Mouse (Mus musculus): Measurements from ENCODE around the gene Ddr2.
"Not testable (repeated sequence)": the region's sequence is repeated elsewhere in the genome, so short reads cannot be mapped to it uniquely, and the experiment has no call there.

The Ddr2 gene

DNA sequence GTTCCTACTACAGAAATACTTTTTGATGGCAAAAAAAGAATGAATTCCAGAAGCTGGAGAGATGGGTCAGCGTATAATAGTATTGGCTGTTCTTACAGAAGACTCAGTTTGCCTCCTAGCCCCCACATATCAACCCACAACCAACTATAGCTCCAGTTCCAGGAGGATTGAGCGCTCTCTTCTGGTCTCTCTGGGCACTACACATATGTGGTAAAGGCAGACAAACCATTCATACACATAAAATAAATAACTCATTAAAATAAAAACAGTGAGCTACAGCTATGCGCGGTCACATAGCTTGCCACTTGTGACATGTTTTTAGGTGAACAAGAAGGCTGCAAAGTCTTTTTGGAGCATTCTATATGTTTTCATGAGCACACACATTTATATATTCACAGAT is 71.2 kb downstream of the Ddr2 start:
- in situ Hi-C loops (cut with MseI, MboI): no loop called here

DNA sequence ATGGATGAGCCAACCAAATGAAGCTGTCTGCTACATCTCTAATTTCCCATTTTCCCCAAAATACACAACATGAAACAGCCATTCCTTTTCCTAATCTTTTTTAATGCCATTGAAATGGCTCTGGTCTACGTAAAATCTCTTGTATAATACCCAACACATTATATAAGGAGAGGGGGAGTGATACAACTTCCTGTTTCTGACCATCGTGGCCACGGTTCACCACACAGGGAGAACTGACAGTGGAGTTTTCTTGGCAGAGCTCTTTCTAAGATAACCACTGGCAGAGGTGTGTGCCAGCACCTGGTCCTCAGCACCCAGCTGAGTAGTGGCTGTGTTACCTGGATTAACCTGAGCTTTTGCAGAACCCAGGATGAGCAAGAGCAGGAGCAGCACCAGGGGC is 75.0 kb downstream of the Ddr2 start:
- in situ Hi-C loops (cut with MseI, MboI): no loop called here

DNA sequence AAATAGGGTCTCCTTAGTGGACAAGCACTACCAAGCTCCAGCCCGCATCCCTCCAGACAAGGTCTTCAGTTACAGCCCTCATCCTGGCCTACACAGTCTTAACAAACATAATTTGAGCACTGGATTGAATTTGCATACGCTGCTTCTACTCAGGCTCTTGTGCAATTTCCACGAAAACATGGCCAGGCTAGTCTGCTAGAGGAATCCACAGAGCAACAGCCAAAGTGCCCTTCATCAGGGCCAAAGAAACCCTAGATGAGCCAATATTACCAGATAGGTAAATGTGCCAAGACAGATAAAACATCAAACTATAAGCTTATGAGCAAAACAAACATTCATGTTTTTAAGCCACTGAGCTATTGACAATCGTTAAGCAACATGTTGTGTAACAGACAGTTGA is 75.6 kb downstream of the Ddr2 start:
- in situ Hi-C loops (cut with MseI, MboI): no loop called here

DNA sequence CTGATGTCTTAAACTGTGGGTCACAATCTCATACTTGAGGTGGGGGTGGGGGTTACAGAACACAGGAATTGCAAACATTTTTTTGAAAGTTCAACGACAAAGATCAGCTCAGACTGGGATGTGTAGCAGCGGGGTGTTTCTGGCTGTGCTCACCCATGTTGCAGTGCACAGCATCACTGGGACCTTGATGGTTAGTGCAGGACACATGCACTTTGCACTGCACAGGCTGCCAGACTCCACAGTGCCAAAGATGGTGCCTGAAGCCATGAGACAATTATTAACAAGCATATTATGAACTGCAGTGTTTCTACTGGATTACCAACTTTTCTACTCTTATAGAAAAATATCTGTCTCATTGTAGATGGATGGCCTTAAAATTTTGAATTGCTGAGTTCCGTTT is 78.9 kb downstream of the Ddr2 start:
- in situ Hi-C loops (cut with MseI, MboI): no loop called here

DNA sequence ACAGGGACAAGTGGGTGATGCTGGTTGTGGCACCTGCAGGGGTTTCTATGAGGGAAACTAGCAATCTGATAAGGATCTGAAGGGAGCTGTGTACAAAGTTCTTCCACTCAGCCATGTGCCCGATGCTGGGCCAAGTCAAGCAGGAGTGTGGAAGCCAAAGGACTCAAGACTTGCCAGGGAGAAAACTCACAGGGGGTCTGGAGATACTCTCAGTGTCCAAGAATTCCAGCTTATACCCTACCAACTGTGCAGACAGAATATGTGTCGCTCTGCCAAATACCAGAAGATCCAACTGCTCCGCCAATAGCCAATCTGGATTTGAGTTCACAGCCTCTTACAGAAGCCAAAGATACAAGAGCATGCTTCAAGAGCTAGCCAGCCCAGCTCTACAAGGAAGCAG is 95.8 kb downstream of the Ddr2 start:
- in situ Hi-C loops (cut with MseI, MboI): no loop called here

DNA sequence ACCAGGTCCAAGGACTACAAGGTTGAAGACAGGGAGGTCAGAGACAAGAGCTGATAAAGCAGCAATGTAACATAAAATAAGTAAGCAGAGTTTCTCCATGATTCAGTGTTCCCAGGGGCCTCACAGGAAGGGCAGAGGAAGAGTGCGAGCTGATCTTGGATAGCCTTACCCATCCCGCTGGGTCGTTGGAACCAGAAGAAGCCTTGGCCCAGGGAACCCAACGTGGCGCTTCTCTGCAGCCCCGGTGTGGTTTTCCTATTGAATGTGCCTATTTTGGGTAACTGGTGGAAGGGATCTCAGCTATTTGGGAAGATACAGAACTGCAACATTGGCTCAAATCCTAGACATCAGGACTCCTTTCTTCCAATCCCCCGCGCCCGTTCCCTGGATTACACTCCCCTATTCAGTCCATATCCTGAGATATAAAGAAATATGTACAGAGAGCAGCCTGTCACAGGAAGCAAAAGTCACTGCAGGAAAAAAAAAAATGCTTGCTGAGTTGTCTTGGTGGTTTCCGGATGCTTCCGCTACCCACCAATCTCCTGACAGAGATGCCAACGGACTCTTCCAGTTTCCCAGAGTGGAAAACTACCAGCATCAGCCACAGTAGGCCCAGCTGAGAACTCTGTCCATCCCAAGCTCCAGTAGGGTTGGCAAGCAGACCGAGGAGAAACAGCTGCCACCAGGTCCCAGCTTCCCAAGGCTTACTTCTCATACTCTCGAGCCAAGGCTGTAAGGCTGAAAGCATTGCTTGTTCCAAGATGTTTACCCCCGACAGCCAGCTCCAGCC is 99.7 kb downstream of the Ddr2 start:
- in situ Hi-C loops (cut with MseI, MboI): no loop called here

DNA sequence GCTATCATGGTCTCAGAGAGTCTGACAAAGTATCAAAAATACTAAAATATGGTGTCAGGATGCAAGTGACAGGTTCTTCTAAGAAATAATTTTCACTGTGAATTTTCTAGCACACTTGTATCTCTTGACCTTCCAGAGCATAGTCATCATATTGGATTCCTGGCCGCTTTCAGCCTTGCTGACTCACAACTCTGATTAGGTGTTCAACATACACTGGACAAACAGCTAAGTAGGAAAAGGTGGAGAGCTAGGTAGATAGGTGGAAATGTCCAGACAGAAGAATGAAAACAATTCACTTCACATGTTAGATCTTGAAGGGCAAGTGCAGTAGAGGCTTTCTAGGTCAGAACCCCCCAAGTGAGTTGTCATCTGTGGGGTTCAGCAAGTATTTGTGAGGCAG is 101.3 kb downstream of the Ddr2 start:
- in situ Hi-C loops (cut with MseI, MboI): no loop called here

DNA sequence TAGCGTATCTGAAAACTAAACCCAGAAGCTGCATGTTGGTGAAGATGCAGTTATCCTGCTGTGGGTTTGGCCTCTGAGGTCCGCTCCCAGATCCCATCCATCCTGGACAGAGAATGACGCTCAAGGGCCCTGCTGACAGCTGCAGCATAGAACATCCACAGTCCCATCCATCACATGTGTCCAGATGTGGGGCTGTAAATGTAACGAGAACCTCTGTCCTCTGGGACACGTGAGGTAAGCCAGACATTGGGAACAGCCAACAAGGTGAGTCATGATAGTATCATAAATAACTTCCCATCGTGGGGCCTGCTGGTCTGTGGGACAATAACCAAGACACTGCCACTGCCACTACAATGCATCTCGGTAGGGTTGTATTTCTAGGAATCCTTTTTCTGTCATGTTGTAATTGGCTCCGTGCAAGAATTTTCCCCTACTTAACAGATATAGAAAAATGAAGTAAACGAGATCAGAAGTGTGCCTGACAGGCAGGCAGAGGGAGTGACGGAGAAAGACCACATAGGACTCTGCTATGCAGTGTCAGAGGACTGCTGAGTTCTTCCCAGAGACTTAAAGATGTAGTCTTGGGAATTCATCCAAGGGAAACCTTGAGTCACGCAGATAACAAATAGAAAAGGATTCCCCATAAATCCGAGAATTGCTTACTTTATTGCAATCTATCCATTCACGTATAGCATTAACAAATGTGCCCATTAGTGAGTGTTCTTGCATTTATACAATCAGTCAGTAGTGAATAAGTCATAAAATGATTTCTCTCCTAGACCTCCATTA is 101.9 kb downstream of the Ddr2 start:
- in situ Hi-C loops (cut with MseI, MboI): no loop called here

DNA sequence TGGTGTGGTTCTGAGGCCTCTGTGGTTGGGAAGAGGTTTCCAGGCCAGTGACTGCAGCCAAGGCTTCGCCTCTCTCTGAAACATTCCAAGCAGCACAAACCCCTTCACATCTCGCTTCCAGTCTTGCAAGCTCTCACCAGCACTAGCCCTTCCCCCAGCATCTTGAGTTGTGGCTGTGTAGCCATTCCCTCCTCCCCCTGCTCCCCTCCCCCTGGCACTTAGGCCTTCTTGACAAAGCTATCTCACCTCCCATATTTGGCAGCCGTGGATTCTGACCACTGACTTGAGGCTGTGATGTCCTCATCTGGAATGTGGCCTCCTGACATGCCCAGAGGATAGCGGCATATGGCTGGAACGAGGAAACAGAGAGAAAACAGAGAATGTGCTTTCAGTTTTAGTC is 104.0 kb downstream of the Ddr2 start:
- in situ Hi-C loops (cut with MseI, MboI): no loop called here

DNA sequence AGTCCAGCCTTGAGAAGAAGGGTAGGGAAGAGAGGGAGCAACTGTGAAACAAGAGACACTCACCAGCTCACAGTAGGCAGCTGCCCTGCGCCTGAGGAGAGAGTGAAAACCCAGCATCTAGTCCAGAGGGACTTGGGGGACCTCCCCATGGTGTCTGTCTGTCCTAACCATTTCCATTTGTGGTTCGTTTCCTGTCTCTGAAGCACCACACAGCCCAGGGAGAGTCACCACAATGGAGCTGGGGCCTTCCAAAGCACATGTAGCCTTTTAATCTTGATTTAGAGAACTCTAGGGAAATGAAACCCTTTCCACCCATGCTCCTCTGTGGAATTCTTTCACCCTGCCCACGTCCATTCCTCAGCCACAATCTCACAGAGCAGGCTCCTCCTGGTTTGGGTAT is 105.3 kb downstream of the Ddr2 start:
- in situ Hi-C loops (cut with MseI, MboI): no loop called here

DNA sequence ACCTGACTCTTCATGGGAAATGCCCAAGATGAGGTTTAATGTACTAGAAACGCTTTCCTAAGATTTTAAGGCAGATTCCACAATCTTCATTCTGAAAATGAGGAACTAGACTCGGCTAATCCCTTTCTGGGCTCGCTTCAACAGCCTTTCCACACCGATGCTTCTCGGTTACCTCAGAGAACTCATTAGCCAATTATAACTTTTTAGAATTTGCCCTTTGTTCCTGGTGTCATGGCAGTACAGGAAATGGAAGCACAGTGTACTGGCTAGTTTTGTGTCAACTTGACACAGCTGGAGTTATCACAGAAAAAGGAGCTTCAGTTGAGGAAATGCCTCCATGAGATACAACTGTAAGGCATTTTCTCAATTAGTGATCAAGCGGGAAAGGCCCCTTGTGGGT is 116.7 kb downstream of the Ddr2 start:
- in situ Hi-C loops (cut with MseI, MboI): not testable (repeated sequence)

DNA sequence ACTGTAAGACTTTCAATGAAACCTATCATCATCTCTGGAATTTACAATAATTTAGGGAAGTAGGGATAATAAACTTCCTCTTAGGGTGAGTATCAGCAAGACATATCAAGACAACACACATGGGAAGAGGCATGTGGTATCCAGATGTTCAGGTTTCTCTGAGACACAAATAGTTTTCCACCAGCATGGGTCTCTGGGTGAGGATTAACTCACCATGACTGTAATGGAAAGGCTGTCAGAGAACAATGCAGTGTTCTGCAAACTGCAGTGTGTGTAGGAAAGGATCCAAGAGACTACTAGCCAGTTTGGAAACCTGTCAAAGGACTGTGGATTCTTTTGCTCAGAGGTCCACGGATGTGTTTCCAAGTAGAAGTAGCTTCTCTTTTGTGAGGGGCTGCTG is 124.4 kb downstream of the Ddr2 start:
- in situ Hi-C loops (cut with MseI, MboI): no loop called here

DNA sequence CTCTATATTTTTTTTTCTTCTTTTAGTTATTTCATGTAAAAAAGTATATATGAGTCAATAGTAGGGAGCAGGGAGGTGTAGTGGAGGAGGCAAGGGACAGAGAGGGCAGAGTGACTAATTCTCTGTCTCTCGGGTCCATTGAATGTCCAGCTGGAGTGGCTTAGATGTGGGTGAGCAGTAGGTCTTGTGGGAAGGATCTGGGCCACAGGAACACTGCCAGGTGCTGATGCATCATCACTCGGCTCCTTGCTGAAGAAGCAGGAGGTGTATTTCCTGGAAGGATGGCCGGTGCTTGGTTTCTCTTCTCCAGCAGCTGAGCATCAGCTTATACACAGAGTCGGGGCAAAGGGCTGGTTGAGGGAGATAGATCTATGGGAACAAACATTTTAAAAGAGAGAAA is 132.9 kb downstream of the Ddr2 start:
- in situ Hi-C loops (cut with MseI, MboI): no loop called here

DNA sequence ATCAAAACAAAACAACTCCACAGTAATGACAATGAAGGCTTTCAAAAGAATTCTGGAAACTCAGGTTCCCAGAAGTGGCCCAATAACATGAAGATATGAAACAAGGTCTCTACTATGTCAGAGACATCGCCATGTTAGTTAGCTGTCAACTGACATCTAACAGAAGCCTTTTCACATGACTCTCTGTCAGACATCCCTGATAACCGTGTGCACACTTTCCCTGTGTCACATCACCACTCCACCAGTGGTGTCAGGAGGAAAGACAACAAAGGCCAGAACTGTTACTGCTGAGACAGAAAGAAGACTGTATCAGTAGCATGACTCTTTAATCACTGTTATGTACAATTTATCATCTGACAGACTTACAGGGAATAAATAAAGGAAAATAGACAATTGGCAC is 138.6 kb downstream of the Ddr2 start:
- in situ Hi-C loops (cut with MseI, MboI): no loop called here

DNA sequence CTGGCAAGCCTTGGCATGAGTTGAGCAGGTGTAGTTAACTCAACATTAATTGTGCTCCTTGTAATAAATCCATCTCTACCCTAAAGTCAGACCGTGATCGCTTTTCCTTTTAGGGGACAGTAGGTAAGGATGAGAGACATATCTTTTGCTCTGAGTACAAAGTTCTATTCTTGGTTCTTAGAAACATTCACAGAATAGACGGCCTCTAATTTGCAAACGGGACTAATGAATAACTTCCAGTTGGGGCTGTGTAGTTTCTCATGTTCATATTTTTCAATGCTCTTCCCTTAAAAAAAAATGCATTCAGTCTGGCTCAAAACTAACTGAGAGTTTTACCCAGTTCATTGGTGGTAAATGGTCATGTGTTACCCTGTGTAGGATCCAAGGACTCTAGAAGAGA is 139.6 kb downstream of the Ddr2 start:
- in situ Hi-C loops (cut with MseI, MboI): no loop called here

DNA sequence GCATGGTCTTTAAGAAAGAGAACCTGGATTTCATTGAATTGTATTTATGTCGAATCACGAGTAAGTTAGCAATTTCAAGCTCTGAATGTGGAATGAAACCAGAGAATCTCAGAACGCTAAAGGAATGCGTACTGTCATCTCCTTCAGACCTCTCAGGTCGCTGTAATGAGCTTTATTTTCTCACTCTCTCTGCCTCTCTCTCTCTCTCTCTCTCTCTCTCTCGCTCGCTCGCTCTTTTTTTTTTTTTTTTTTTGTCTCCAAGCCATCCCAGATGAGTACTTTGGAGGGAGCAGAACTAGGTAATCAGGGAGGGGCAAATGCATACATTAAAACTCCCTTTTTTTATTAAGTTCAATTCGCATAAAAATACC is 141.1 kb downstream of the Ddr2 start:
- in situ Hi-C loops (cut with MseI, MboI): no loop called here

DNA sequence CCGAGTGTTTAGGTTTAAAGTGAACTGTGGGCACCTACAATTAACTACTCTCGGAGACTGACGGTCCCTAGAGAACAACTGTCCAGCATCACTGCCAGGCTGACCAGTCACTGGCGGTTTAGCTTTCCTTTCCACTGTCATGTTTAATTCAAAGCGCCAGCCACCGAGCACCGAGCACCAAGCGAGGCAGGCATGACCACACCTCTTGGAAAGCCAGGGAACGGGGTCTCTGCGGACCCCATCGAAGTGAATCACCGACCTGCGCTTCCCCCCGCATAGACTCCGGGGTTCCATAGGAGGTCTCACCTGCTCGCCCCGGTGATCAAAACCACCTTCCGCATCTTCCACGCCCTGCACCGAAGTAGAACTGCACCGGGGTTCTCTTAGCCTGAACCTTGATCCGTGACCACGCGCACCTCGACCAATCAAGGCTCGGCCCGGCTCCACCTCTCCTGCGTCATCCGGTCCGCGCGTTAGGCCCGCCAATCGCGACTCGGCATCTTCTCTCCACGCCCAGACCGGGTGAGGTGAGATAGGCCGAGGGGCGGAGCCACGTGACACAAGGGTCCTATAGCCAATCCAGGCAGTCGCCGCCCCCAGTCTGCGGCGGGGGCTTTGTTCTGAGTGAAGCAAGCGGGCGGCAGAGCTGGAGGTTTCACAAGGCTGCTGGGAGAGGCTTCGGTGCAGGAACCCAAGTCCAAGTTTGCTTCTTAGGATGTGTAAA is 141.6 kb downstream of the Ddr2 start, which contains the start of gene Hsd17b7:
Hsd17b7 (minus strand) TSS at position 450 of the 724 bp plus-strand sequence.
- in situ Hi-C loops (cut with MseI, MboI): no loop called here

DNA sequence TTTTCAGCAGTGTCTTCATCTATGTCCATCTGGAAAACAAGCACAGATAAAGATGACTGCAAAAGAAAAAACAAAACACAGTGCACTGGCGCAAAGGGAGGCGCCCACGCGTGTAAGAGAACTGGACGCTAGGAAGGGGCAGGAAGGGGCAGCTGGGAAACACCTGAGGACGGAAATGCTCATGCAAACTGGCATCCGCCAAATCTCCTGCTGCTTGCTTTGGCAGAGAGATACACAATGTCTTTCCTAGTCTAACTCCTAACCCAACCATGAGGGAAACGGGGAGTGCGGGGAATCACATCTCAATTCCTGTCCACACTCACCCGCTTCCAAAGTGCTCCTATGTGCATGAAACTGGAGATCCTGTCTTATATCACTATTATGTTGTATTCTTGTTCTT is 157.5 kb downstream of the Ddr2 start:
- in situ Hi-C loops (cut with MseI, MboI): loop anchor here in 1 of 2 experiments (5.0 kb wide), 1 partner anchor 184 kb away; no protein-coding TSS in a partner anchor

DNA sequence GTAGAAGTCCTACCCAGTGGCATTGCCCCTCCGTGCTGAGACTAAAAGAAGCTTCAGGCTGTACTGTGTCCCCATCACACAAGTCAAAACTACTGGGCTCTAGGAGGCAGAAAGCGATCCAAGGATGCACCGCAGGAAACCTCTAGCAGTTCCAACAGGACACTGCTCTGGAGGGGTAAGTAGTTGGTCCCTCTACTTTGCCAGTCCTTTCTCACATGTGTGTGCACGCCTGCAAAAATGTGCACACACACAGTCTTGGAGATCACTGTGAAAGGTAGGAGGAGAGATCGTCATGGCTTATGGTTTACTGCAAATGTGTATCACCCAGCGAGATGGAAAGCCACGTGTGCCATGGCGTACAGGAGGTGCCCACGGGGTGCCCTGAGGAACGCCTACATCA is 157.9 kb downstream of the Ddr2 start:
- in situ Hi-C loops (cut with MseI, MboI): loop anchor here in 1 of 2 experiments (5.0 kb wide), 1 partner anchor 185 kb away; no protein-coding TSS in a partner anchor

DNA sequence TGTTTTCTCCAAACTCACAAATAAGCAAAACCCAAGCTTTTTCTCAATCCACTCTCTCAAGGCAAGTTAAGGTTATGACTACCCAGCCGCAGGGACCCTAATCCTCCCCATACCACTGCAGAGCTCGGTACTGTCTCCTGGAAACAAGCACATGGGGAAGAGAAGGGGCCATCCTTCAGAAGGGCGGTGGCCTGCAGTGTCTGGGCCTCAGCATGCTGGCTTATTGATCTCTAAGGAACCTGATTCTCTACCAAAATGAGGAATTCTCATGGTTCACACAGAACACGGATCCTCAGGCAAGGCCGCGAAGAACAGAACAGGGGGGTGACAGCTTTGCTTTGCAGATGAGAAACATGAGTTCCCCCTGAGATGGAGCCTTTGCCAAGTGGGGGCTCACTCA is 159.0 kb downstream of the Ddr2 start:
- in situ Hi-C loops (cut with MseI, MboI): loop anchor here in 1 of 2 experiments (5.0 kb wide), 1 partner anchor 186 kb away; no protein-coding TSS in a partner anchor

DNA sequence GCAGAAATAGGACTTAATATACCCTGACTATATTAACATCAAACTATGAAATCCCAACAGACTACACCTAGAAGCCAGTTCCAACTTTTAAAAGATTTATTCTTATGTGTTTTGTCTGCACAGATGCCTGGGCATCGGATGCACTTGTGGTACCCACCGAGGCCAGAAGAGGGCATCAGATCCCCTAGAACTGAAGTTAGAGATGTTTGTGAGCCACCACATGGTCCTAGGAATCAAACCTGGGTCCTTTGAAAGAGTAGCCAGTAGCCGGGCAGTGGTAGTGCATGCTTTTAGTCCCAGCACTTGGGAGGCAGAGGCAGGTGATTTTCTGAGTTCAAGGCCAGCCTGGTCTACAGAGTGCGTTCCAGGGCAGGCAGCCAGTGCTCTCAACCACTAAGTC is 159.9 kb downstream of the Ddr2 start:
- in situ Hi-C loops (cut with MseI, MboI): loop anchor here in 1 of 2 experiments (5.0 kb wide), 1 partner anchor 187 kb away; no protein-coding TSS in a partner anchor

DNA sequence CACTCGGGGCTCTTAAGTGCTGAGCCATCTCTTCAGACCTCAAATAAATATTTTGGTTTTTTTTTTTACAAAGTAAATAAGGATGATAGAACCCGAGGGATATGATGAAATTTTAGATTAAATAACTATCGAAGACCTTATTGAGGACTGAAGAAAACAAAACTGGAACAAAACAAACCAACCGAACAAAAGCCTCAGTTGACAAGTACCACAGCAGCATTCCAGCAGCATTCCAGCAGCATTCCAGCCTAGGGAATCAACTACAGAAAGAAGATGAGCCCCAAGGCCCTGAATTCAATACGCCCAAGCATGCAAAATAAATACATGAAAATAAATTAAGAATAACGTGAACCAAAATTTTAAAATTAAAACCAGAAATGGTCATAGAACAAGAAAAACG is 160.6 kb downstream of the Ddr2 start:
- in situ Hi-C loops (cut with MseI, MboI): loop anchor here (5.0 to 10.0 kb wide), 2 partner anchors 185 to 187 kb away; no protein-coding TSS in a partner anchor
